Mouse (Mus musculus): ENCODE measurements at regions not wholly inside any gene's neighbourhood (a gene's known extent, or its start where the extent isn't known, plus 50 kb on each side); places are given as distances from the start of the nearest gene placed in this dataset.
A peak's percentile ranks its signal among the peaks of the same experiment; 100 is the strongest.
"Not testable (repeated sequence)": the region's sequence is repeated elsewhere in the genome, so short reads cannot be mapped to it uniquely, and the experiment has no call there.

- Histone ChIP-seq H3K4me1 (ENCODE audit: control insufficient read depth, insufficient read depth, low read length) (no peaks in the 10 kb centered on the region), H3K4me3 (replicated peaks; ENCODE audit: extremely low read depth, low read depth, low read length) (no peak overlapping the region)
- no peak for DNase-seq
- TF ChIP-seq POLR2A (IDR thresholded peaks at IDR 0.05; ENCODE audit: borderline replicate concordance, extremely low read depth, low read depth, low read length) (no peak), CTCF (IDR thresholded peaks at IDR 0.05; ENCODE audit: insufficient read depth, low read length) (no peak)
These were observed 162.0 kb downstream of the Kif26a start for GRCm38 (mm10) chr12:112308016-112308415.

- not testable (repeated sequence) for DNase-seq; H3K4me3 ChIP-seq (replicated peaks; ENCODE audit: extremely low read depth, low read depth, low read length); H3K4me1 ChIP-seq (ENCODE audit: control insufficient read depth, insufficient read depth, low read length)
- WGBS: 91% methylated on average over 13 of the region's 13 CpGs
These were observed 163.1 kb downstream of the Kif26a start for GRCm38 (mm10) chr12:112309096-112309495.

- Histone ChIP-seq H3K4me3 (replicated peaks; ENCODE audit: extremely low read depth, low read depth, low read length) (no peak overlapping the region), H3K4me1 (ENCODE audit: control insufficient read depth, insufficient read depth, low read length) (no peaks in the 10 kb centered on the region)
- no peak for DNase-seq
- 91% methylated on average over 10 of the region's 10 CpGs for WGBS
- TF ChIP-seq POLR2A (IDR thresholded peaks at IDR 0.05; ENCODE audit: borderline replicate concordance, extremely low read depth, low read depth, low read length) (no peak), CTCF (IDR thresholded peaks at IDR 0.05; ENCODE audit: insufficient read depth, low read length) (peak; percentile 38)
These were observed 163.8 kb downstream of the Kif26a start for GRCm38 (mm10) chr12:112309781-112310180.

GRCm38 (mm10) chr12:112310661-112311060 is 164.7 kb downstream of the Kif26a start:
- 77% methylated on average over 10 of the region's 10 CpGs for WGBS
- TF ChIP-seq POLR2A (IDR thresholded peaks at IDR 0.05; ENCODE audit: borderline replicate concordance, extremely low read depth, low read depth, low read length) (no peak), CTCF (IDR thresholded peaks at IDR 0.05; ENCODE audit: insufficient read depth, low read length) (no peak)
- Histone ChIP-seq H3K4me3 (replicated peaks; ENCODE audit: extremely low read depth, low read depth, low read length) (no peak overlapping the region), H3K4me1 (ENCODE audit: control insufficient read depth, insufficient read depth, low read length) (no peaks in the 10 kb centered on the region)
- DNase-seq: no peak

GRCm38 (mm10) chr12:112314781-112315180 is 168.8 kb downstream of the Kif26a start:
- no peak for DNase-seq
- no peak overlapping the region for H3K4me3 ChIP-seq (replicated peaks; ENCODE audit: extremely low read depth, low read depth, low read length)
- H3K4me1 ChIP-seq (ENCODE audit: control insufficient read depth, insufficient read depth, low read length): no peaks in the 10 kb centered on the region
- WGBS: 94% methylated on average over 5 of the region's 5 CpGs
- TF ChIP-seq CTCF (IDR thresholded peaks at IDR 0.05; ENCODE audit: insufficient read depth, low read length) (no peak), POLR2A (IDR thresholded peaks at IDR 0.05; ENCODE audit: borderline replicate concordance, extremely low read depth, low read depth, low read length) (no peak)

GRCm38 (mm10) chr12:112317191-112317590 is 171.2 kb downstream of the Kif26a start:
- no peak for TF ChIP-seq CTCF (IDR thresholded peaks at IDR 0.05; ENCODE audit: insufficient read depth, low read length)
- TF ChIP-seq POLR2A (IDR thresholded peaks at IDR 0.05; ENCODE audit: borderline replicate concordance, extremely low read depth, low read depth, low read length): no peak
- WGBS: 83% methylated on average over 9 of the region's 9 CpGs
- H3K4me1 ChIP-seq (ENCODE audit: control insufficient read depth, insufficient read depth, low read length): no peaks in the 10 kb centered on the region
- no peak for DNase-seq
- no peak overlapping the region for H3K4me3 ChIP-seq (replicated peaks; ENCODE audit: extremely low read depth, low read depth, low read length)

- WGBS: 69% methylated on average over 5 of the region's 5 CpGs
- H3K4me1 ChIP-seq (ENCODE audit: control insufficient read depth, insufficient read depth, low read length): no peaks in the 10 kb centered on the region
- TF ChIP-seq POLR2A (IDR thresholded peaks at IDR 0.05; ENCODE audit: borderline replicate concordance, extremely low read depth, low read depth, low read length) (no peak), CTCF (IDR thresholded peaks at IDR 0.05; ENCODE audit: insufficient read depth, low read length) (no peak)
- DNase-seq: no peak
- H3K4me3 ChIP-seq (replicated peaks; ENCODE audit: extremely low read depth, low read depth, low read length): no peak overlapping the region
These were observed 170.8 kb upstream of the A530016L24Rik start for GRCm38 (mm10) chr12:112318461-112318860.

- Histone ChIP-seq H3K4me3 (replicated peaks; ENCODE audit: extremely low read depth, low read depth, low read length) (no peak overlapping the region), H3K4me1 (ENCODE audit: control insufficient read depth, insufficient read depth, low read length) (no peaks in the 10 kb centered on the region)
- WGBS: 76% methylated on average over 2 of the region's 2 CpGs
- TF ChIP-seq POLR2A (IDR thresholded peaks at IDR 0.05; ENCODE audit: borderline replicate concordance, extremely low read depth, low read depth, low read length): no peak
- TF ChIP-seq CTCF (IDR thresholded peaks at IDR 0.05; ENCODE audit: insufficient read depth, low read length): no peak
- no peak for DNase-seq
These were observed 167.1 kb upstream of the A530016L24Rik start for GRCm38 (mm10) chr12:112322196-112322595.

GRCm38 (mm10) chr12:112327411-112327810 is 161.8 kb upstream of the A530016L24Rik start:
- H3K4me1 ChIP-seq (ENCODE audit: control insufficient read depth, insufficient read depth, low read length): no peaks in the 10 kb centered on the region
- no peak for DNase-seq
- no peak overlapping the region for H3K4me3 ChIP-seq (replicated peaks; ENCODE audit: extremely low read depth, low read depth, low read length)
- TF ChIP-seq POLR2A (IDR thresholded peaks at IDR 0.05; ENCODE audit: borderline replicate concordance, extremely low read depth, low read depth, low read length) (no peak), CTCF (IDR thresholded peaks at IDR 0.05; ENCODE audit: insufficient read depth, low read length) (no peak)
- WGBS: 88% methylated on average over 8 of the region's 8 CpGs

- H3K4me1 ChIP-seq (ENCODE audit: control insufficient read depth, insufficient read depth, low read length): no peaks in the 10 kb centered on the region
- no peak overlapping the region for H3K4me3 ChIP-seq (replicated peaks; ENCODE audit: extremely low read depth, low read depth, low read length)
- TF ChIP-seq CTCF (IDR thresholded peaks at IDR 0.05; ENCODE audit: insufficient read depth, low read length) (no peak), POLR2A (IDR thresholded peaks at IDR 0.05; ENCODE audit: borderline replicate concordance, extremely low read depth, low read depth, low read length) (no peak)
- no peak for DNase-seq
- WGBS: 38% methylated on average over 8 of the region's 8 CpGs
These were observed 160.3 kb upstream of the A530016L24Rik start for GRCm38 (mm10) chr12:112328809-112329575.
